Mouse (Mus musculus) heart, adult 2 months (tissue): ENCODE measurements at regions not wholly inside any gene's neighbourhood (a gene's known extent, or its start where the extent isn't known, plus 50 kb on each side); places are given as distances from the start of the nearest gene placed in this dataset.

Experiments used
- CTCF ChIP-seq: fragments of 200-600 bp; IDR thresholded peaks from 2 replicates; pipeline ENCODE4 v1.8.1; 2022; ENCODE audit warnings: antibody characterized with exemption, mild to moderate bottlenecking, moderate library complexity
- EP300 ChIP-seq: fragments of 200-500 bp; IDR thresholded peaks from 2 replicates; pipeline ENCODE4 v1.6.1; 2011; ENCODE audit warnings: low read depth, low read length, control low read depth; ENCODE audit not compliant: insufficient read depth
- POLR2A ChIP-seq: fragments of 200-500 bp; IDR thresholded peaks from 2 replicates; pipeline ENCODE4 v1.6.1; 2011; ENCODE audit warnings: mild to moderate bottlenecking, low read depth, low read length, control low read depth; ENCODE audit not compliant: insufficient read depth

- TF ChIP-seq CTCF: no peak
- no peak for TF ChIP-seq POLR2A
- no peak for TF ChIP-seq EP300
Measured at GRCm38 (mm10) chr16:76455499-76456299, 82.1 kb upstream of the Nrip1 start.
